Mouse (Mus musculus) regulatory T cell (primary cell): ENCODE results near the gene Ppp1ca.

ENCODE experiments used
- in situ Hi-C: fragments of 300-600 bp; cut with MboI, MseI; formaldehyde crosslinking; loops from one replicate; pipeline ENCODE4 v1.15.1; 2025; ENCODE audit warnings: high pct_unique_total_duplicates

Gene Ppp1ca

DNA sequence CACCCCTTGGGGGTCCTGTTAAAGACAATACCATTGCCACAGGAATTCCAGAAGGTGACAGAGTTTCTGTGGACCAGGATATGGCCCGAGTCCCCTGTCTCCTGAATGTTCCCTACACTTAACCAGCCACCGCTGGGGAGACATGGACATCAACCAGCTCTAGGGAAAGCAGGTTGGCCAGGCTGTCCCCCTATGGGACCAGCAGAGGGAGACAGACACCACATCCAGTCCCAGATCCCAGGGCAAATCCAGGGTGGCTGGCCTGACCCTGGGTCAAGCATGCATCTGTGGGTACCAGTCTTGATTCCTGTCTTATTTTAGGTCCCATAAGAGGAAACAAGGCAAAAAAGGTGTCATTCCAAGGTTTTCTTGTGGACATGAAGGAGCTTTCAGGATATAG lies 15.1 kb downstream of the Ppp1ca start:
- in situ Hi-C loops = loop anchor here (10.0 kb wide), 1 partner anchor 292 kb away; the partner anchor contains the start of gene Ndufs8

DNA sequence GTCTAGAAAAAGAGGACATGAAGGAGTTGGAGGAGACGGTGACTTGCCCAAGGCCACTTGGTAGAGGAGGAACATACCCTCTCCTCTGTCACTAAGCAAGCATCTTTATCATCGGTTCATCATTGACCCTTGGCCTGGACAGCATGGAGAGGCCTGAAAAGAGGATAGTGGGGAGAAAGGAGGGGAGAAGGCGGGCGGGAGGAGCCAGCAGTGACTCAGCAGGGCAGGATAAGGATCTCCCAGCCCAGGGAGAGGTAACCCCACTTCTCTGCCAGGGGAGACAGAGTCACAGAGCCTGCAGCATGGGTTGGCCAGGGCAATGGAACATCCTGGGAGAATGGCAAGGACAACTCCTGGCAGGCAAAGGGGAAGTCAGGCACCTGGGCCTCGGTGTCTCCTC lies 16.7 kb downstream of the Ppp1ca start:
- in situ Hi-C loops = loop anchor here (10.0 kb wide), 1 partner anchor 294 kb away; the partner anchor contains the start of gene Ndufs8

DNA sequence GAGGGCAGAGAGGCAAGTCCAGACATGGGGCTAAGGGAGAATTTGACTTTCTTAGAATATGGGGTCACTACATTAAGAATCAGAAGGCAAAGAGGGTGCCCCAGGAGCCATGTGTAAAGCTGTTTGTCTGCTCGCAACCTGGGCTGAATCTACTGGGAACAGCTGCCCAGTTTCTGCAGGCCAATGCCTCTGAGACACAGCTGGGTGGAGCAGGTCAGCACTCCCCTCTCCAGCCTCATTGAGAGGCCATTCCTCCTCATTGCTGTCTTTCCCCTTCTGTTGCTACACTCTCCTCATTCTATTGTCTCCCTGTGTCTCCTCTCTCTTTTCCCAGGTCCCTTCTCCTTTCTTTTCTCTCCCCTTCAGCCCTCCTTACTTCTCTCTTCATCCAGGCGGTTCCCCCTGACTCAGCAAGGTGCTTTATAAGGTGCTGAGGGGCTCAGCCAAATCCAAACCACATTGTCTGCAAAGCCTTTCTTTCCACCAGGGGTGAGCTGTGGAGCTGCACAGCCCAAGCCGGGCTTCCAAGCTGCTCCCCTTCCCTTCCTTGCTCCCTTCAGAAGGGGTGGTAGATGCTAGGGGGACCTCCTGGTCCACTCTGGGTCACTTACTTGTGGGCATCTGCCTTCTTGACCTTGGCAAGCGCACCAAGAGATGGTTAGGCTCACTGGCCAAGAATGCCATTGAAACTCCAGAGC lies 20.2 kb downstream of the Ppp1ca start:
- in situ Hi-C loops = no loop called here

DNA sequence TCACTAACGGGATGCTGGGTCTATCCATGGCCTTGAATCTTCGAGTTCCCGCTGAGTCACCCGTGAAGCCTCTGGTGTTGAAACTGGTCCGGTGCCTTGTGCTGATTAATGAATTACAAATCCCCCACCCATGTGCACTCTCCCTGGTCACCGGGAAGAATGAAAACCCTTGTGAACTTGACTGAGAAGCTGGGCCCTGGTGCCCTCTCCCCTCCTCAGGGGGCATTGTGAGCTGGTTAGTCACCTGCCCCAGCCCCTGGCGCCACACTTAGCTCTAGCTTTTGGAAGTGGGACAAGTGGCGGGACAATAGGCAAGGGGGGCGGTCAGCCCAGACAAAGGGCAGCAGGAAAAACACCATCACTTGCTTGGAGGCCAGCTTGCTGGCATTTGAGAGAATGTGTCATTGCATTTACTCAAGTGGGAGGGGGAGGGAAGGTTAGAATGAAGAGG lies 21.7 kb downstream of the Ppp1ca start:
- in situ Hi-C loops = no loop called here

DNA sequence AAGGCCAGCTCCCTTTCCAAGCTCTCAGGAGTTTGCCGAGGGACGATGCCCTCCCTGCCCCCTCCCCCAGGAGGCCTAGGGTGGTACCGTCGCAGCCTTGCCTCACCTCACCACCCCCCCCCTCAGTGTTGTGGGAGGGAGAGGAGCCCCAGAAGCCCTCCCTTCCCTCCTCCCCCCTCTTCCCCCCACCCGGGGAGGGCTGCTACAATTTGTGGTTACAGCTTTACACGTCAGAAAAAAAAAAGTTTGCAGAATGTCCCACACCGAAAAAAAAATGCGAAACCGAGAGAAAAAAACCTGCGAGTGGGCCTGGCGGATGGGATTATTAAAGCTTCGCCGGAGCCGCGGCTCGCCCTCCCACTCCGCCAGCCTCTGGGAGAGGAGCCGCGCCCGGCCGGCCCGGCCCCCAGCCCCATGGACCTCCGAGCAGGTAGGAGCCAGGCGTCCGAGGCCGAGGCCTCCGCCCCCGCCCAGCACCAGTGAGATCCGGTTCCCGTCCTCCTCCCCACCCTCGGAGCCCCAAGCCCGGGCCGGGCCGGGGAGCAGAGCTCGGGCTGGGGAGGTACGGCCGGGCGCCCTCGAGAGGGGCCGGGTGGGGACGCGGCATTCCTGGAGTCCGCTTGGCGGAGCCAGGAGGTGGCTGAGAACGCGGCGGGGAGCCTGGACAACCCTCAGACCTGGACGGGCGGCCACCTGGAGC lies 22.4 kb downstream of the Ppp1ca start, which contains the start of the genes Clcf1 and AC109138.7:
Gene Clcf1, plus strand, starts transcription at position 168 of the 700 bp plus-strand sequence.
Gene AC109138.7, plus strand, starts transcription at position 287 of the 700 bp plus-strand sequence.
- in situ Hi-C loops = no loop called here

DNA sequence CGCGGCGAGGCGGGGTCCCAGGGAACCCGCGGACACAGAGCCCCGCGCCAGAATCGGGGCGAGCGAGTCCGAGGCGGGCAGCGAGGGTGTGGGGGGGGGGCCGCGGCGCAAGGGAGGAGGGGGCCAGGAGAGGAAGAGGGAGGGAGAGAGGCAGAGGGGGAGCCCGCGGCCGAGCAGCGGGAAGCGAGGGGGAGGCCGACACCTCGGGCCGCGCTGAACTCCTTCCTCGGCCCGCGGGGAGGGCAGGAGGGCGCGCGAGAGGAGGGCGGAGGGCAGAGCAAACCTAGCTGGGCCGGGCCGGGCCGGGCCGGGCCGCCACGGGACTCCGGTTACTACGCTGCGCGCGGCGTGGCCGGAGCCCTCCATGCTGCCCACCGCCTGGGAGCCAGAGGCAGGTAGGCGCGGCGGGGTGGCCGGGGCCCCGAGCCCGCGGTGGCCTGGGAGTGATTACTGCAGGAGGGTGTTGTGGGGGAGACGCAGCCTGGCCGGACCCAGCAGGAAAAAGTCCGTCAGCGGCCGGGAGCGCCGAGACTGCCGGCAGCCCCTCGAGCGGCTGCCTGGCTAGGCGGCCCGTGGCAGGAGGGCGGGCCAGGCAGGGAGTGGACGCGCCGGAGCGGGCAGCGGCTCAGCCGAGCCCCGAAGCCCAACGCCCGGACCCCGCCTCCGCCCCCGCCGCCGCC lies 23.0 kb downstream of the Ppp1ca start:
- in situ Hi-C loops = no loop called here

DNA sequence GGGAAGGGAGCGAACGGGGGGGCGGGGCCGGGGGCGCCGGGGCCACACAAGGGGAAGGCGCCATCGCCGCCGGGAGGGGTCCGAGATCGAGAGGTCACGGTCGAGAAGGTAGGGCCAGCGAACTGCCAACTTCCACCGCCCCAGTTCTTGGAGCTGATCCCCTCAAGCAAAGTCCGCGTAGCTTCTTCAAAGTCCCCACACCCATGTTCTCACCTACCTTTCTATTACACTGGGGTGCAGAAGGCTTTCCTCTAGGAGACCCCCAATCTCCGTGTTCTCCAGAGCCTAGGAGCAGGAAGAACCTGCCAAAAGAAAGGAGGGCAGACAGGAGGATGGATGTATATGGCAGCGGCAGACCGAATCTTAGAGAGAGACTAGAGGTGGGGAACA lies 23.6 kb downstream of the Ppp1ca start:
- in situ Hi-C loops = no loop called here

DNA sequence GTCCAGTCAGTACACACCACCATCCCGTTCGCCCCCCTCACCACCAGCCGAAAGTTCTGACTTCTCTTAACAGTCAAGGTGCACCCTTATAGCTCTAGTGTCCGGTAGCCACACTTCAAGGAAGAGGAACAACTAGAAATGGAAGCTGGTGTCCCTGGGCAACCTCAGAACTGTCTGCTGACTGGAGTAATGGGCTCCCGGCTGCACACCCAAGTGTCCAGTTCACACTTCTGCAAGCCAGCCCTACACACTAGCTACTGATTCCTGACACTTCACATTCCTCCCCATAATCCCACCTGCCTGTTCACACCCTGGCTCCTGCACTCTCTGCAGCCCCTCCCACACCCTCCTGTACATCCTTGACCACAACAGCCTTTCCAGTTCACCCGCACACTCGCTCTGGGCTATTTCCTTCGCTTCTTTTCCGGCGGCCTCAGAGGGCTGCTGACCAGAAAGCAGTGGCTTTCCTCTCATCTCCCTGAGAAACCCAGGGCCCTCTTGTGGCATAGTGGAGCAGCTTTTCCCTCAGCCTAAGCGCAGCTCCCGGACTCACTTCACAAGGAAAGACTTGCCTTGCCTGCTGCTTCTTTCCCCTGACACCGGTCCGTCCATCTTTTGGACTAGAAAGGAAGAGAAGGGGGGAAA lies 24.3 kb downstream of the Ppp1ca start:
- in situ Hi-C loops = no loop called here

DNA sequence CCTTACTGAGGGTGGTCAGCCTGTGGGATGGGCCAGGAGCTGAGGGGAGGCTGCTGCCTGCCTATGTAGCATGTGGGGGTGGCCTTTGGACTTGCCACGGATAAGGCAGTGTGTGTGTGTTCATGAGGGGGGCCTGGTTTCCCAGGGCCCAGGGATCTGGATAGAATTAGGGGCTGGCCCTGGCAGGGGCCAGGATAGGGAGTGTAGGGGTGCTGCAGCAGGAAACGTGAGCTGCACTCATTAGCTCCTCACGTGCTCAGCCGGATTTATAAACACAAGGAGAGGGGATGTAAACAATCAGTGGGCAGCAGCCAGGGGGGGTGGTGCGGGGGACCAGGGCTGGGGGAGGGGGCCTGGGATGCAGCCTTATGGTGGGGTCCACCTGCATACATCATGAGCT lies 25.3 kb downstream of the Ppp1ca start:
- in situ Hi-C loops = no loop called here

DNA sequence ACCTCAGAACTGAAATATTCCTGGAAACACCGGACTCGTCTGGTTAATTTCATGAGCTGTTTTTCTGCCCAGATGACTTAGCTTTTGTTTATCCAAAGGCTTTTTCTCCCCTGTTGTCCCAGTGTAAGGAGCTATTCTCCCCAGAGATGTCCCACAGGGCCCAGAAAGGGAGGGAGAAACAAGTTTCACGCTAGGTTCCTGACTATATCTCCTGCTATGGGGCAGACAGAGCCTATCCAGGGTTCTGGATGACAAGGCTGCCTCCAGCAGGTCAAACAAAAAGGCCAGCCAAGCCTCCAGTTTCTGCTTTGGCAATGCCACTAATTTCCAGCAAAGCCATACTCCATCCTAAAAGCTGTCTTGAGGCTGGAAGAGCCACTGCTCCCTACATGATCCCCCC lies 26.0 kb downstream of the Ppp1ca start:
- in situ Hi-C loops = no loop called here

DNA sequence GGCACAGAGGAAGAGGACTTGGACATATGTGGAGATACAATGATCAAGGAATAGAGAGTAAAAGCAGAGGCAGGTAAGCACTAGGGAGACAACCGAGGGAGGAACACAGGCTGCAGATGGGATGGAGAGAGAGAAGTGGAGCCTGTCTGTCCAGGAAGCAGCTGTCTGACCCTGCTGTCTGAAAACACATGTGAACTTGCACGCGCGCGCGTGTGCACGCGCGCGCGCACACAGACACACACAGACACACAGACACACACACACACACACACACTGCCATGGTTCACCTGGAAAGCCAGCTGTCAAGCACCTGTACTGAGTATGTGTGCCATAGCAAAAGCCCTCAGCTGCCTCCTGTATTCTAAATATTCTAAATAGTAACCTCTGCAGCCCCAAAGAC lies 26.4 kb downstream of the Ppp1ca start:
- in situ Hi-C loops = no loop called here

DNA sequence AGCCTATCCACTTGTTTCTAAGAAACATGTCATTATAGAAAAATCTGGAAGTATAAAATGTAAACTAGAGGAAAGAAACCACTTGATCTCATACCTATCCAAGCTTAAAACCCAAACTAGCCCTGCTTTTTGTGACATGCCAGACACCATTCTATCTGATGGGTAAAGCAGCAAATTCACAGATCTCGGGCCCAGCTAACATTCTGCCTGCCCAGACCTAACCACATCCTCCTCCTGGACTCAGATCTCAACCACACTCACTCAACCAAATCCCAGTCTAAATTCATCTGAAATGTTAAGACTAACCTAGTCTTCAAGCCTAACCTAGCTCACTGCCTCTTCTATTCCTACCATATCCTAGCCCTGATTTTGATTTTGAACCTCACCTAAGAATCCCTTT lies 26.9 kb downstream of the Ppp1ca start:
- in situ Hi-C loops = no loop called here

DNA sequence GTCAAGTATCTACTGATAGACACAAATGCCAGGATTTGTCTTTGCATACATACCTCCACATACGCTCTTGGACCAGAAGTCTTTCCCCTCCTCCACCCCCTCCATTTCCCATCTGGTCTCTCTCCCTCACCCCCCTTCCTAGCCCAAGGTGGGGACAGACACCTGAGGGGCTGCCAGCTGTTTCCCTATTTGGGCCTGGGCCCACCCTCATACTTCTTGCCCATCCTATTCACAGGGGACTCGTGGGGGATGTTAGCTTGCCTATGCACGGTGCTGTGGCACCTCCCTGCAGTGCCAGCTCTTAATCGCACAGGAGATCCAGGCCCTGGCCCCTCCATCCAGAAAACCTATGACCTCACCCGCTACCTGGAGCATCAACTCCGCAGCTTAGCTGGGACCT lies 28.1 kb downstream of the Ppp1ca start:
- in situ Hi-C loops = no loop called here

DNA sequence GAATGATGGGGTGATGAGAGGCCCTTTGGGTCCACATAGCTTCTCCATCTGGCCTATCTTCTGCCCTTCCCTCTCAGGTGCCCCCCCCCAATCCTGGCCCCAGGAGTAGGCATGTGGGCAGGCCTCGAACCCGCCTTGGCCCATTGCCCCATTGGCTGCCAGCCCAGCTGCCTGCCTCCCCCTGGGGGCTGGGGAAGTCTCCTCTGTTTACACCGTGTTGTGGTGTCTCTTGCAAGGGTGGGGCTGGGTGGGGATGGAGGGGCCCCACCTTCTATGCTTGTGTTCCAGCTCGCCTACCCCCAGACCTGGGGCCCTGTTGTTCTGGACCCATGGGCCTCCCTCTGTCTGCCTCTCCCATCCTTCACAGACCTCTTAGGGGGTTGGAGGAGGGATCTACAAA lies 28.6 kb downstream of the Ppp1ca start:
- in situ Hi-C loops = no loop called here

DNA sequence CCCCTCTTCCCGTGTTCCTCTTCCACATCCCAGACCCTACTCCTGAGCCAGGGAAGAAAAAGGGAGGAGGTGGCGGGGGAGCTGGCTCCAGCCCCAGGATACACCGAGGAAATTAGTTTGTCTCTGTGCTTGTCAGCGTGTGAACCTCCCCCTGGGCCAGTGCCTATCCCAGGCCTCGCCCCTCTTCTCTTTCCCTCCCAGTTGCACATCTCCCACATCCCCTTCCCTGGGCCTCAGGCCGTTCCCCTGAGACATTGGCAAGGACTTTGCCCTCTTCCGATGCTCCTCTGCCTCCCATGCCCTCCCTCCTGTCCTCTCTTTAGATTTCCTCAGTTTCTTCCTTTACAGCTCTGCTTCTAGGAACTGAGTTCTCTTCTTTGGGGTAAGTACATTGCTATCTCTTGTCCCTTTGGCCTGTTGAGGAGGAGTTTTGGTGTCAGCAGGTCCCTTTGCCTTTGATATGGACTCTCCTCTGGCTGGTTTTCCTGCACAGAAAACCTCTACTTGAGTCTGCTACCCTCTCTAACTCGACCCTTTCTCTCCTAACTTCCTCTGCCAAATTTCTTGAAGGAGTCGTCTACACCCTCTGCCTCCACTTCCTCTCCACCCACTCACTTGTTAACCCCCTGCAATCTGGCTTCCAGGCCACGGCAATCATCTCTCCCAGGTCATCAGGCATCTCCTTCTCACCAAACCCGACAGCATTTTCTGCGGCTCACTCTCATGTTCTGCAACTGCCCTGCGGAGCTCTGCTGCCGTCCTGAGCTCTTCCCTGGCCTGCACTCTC lies 29.3 kb downstream of the Ppp1ca start:
- in situ Hi-C loops = no loop called here

DNA sequence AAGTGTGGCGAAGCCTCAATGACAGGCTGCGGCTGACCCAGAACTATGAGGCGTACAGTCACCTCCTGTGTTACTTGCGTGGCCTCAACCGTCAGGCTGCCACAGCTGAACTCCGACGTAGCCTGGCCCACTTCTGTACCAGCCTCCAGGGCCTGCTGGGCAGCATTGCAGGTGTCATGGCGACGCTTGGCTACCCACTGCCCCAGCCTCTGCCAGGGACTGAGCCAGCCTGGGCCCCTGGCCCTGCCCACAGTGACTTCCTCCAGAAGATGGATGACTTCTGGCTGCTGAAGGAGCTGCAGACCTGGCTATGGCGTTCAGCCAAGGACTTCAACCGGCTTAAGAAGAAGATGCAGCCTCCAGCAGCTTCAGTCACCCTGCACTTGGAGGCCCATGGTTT lies 30.3 kb downstream of the Ppp1ca start:
- in situ Hi-C loops = no loop called here

DNA sequence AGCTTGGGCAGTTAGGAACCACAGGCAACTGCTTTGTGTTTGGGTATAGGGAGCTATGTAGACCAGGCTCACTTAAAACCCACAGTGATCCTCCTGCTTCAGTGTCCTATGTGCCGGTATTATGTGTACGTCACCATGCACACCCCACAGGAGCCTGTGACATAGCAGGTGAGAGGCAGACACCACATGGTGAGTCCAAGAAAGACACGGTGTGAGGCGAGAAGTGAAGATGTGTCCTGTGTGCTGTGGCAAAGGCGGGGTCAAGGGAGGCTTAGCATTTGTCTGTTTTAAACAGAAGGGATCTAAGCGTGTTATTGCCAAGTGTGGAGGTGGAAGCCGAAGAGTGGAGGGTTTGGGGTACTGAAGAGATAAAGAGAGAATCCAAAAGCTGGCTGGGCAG lies 34.9 kb downstream of the Ppp1ca start:
- in situ Hi-C loops = no loop called here

DNA sequence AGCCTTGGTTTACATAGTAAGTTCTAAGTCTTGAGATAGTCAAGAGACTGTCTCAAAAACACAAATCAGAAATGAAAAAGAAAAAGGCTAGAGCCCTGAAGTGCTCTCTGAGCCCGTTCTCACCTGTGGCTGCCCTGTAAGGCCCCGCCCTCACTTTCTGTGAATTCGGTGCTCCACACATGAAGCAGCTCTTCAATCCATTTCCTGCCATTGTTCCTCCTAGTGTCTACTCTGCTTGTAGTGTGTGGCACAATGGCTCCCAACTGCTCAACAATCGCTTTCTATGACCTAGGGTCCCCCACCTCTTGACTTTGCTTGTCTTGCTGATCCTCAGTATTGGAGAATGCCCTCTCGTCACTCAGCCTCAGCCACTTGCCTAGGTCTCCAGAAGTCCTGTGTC lies 35.6 kb downstream of the Ppp1ca start:
- in situ Hi-C loops = no loop called here

DNA sequence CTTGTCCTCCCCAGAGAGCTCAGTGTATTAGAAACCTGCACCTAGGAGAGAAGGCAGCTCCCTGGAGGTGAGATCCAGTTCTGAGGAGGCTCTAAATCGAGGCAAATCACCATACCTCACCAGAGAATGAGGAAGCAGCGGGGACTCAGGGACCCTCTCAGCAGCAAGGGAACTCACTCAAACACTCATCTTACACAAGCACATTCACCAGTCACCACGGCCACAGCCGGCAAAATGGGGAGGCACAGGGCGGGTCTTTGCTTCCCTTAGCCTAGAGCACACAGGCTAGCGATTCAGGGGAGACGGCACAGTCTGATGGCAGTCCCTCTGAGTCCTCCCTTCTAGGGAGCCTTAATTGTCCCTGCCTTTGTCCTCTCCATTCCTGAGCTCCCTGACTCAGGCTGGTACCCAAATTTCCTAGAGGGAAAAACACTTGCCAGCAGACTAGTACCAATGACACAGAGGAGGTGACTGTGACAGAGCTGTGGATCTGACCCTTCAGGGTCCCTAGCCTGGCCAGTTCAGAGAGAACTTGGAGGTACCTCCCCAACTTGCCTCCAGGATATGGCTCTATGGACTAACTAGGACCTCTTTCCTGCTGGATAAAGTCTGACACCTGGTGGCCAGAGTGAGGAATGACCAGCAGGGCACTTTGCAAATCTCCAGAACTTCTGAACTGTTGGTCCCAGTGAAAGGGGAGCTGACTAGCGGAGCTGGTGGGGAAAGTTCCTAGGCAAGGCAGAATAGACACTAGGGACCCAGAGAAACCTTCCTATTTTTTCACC lies 36.2 kb downstream of the Ppp1ca start:
- in situ Hi-C loops = no loop called here

DNA sequence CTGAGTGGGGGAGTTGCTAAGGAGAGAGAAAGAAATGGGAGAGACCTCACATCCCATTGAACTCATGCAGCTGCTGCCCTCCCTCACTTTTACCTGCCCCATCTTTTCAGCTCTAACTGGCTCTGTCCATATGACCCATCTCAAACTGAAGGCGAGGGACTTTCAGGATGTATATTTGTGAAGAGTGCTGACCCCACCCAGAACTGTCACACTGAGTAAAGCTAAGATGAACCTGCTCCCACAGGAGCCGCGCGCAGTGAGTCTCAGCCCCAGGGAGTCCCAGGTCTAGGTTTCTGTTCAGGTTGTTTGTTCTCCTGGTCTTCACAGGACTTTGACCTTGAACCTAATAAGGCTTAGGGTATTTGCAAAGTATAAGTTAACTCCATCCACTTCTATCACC lies 37.0 kb downstream of the Ppp1ca start:
- in situ Hi-C loops = no loop called here
